Mouse (Mus musculus) heart, embryonic 15.5 days (tissue): Measurements from ENCODE around the gene Aox2. TPM values are rescaled to one million over a fixed set of nuclear protein-coding genes. Genes with fewer than 3 reads are reported as not detected.

ENCODE experiments used
- ATAC-seq: fragments of 200-750 bp; cut with Nextera tagmentation; replicated peaks from 2 replicates; pipeline ENCODE4 v1.8.0; 2017; ENCODE audit warnings: low read depth, moderate TSS enrichment; ENCODE audit not compliant: insufficient number of reproducible peaks, insufficient read depth, low FRiP score
- H3K27ac ChIP-seq: fragments of 300-500 bp; sonication (generic); 2 replicates; pipeline ENCODE4 v1.5.1; 2015; ENCODE audit warnings: mild to moderate bottlenecking, inconsistent platforms
- H3K27me3 ChIP-seq: fragments of 300-500 bp; sonication (generic); 2 replicates; pipeline ENCODE4 v1.6.1; 2015; ENCODE audit warnings: inconsistent platforms
- H3K36me3 ChIP-seq: fragments of 300-500 bp; sonication (generic); 2 replicates; pipeline ENCODE4 v1.6.1; 2015; ENCODE audit warnings: mild to moderate bottlenecking, inconsistent platforms
- H3K4me1 ChIP-seq: fragments of 300-500 bp; sonication (generic); replicated peaks from 2 replicates; pipeline ENCODE4 v1.6.1; 2015; ENCODE audit warnings: inconsistent platforms
- H3K4me2 ChIP-seq: fragments of 300-500 bp; sonication (generic); 2 replicates; pipeline ENCODE4 v1.6.1; 2015; ENCODE audit warnings: inconsistent platforms, mild to moderate bottlenecking, moderate library complexity
- H3K4me3 ChIP-seq: fragments of 300-500 bp; sonication (generic); 2 replicates; pipeline ENCODE4 v1.5.1; 2015; ENCODE audit warnings: mild to moderate bottlenecking, inconsistent platforms
- H3K9ac ChIP-seq: fragments of 300-500 bp; sonication (generic); 2 replicates; pipeline ENCODE4 v1.6.1; 2015; ENCODE audit warnings: mild to moderate bottlenecking, inconsistent platforms
- H3K9me3 ChIP-seq: fragments of 300-500 bp; sonication (generic); replicated peaks from 2 replicates; pipeline ENCODE4 v1.6.1; 2016; ENCODE audit warnings: inconsistent platforms
- WGBS: fragments of 180-500 bp; shearing (Covaris S2); methylation state at CpG from one replicate; pipeline ENCODE4 v1.1.7; 2015; ENCODE audit warnings: mixed read lengths; 5-methylcytosine and 5-hydroxymethylcytosine counted together
- polyA plus RNA-seq: library from polyadenylated mRNA; unstranded; fragments of >200 nt; fragmentation: Nextera tagmentation; extraction: Ambion mirVana; gene quantifications from 2 replicates; pipeline ENCODE4 v1.2.1, GENCODE M21; 2015

The Aox2 gene
- polyA plus RNA-seq, 1 experiment from 2014 or later, result not detected

DNA sequence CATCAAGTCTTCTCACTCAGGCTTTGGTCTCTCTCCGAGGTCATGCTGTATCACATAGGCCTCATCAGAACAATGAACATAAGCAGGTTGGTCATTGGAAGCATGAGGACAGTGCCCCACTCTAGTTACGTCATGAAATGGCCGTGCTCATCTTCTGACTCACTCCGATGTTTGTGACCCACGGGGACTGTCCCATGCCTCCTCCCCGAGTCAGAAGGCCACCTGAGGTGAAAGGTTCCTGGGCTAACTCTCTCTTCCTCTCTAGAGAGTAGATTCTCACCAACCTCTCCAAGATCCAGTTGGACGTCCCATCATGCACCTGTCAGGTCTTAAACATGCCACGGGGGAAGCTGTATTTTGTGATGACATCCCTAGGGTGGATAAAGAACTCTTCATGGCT is 30.5 kb downstream of the Aox2 start:
- Histone ChIP-seq H3K4me3 (no peak overlapping the region), H3K36me3 (no peaks in the 10 kb centered on the region), H3K9ac (no peak overlapping the region), H3K9me3 (no peaks in the 10 kb centered on the region), H3K27me3 (no peaks in the 10 kb centered on the region), H3K4me1 (no peaks in the 10 kb centered on the region), H3K27ac (no peak overlapping the region), H3K4me2 (no peak overlapping the region)
- ATAC-seq, result no peak
- 87% methylated on average over 8 of the region's 8 CpGs for WGBS

DNA sequence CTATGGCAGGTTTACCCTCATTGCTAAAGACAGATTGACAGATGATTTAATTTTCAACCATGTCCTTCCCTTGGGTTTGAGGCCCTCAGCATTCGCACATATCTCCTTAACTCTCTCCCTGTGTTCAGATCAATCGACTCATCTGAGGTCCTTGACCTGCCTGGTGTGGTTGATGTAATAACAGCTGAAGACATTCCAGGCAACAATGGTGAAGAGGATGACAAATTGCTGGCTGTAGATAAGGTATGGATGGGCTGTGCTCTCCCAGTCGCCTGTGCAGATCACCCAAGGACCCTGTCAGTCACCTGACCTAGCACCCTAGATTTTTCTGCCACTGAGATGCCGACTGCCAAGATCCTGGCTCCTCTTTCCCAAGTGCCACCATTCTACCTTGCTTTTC is 31.7 kb downstream of the Aox2 start:
- Histone ChIP-seq H3K9me3 (no peaks in the 10 kb centered on the region), H3K9ac (no peak overlapping the region), H3K4me1 (no peaks in the 10 kb centered on the region), H3K27ac (no peak overlapping the region), H3K36me3 (no peaks in the 10 kb centered on the region), H3K4me2 (no peak overlapping the region), H3K4me3 (no peak overlapping the region), H3K27me3 (no peaks in the 10 kb centered on the region)
- ATAC-seq, result no peak
- 36% methylated on average over 4 of the region's 4 CpGs for WGBS

DNA sequence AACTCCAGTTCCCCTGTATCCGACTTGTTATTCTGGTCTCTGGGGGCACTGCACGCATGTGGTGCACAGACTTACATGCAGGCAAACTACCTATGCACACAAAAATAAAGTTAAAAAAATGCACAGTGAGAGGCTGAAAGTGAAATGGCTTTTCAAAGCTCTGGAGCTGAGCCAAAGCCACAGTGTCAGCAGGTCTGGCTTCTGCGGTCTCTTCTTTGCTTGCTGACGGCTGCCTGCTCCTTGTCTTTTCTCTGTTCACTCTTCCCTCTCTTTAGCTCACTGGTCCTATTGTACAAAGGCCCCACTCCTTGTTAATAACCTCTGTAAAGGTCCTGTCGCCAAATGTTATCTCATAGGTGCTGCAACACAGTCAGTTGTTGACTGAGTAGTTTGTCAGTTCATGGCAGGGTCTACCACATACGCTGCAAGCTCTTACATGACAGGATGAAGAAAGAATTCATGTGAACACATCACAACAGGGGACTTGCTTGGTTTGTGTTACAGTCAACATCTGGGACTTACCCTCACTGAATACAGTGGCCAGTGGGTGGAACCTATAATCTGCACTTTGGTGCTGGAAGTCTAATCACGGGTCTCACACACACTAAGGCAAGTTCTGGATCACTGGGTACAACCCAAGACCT is 33.2 kb downstream of the Aox2 start:
- no peaks in the 10 kb centered on the region for H3K36me3 ChIP-seq
- no peak overlapping the region for H3K4me2 ChIP-seq
- 51% methylated on average over 7 of the region's 7 CpGs for WGBS
- H3K27me3 ChIP-seq, result no peaks in the 10 kb centered on the region
- H3K9ac ChIP-seq, result no peak overlapping the region
- H3K4me3 ChIP-seq, result no peak overlapping the region
- H3K27ac ChIP-seq, result no peak overlapping the region
- H3K9me3 ChIP-seq, result no peaks in the 10 kb centered on the region
- no peak for ATAC-seq
- H3K4me1 ChIP-seq, result no peaks in the 10 kb centered on the region

DNA sequence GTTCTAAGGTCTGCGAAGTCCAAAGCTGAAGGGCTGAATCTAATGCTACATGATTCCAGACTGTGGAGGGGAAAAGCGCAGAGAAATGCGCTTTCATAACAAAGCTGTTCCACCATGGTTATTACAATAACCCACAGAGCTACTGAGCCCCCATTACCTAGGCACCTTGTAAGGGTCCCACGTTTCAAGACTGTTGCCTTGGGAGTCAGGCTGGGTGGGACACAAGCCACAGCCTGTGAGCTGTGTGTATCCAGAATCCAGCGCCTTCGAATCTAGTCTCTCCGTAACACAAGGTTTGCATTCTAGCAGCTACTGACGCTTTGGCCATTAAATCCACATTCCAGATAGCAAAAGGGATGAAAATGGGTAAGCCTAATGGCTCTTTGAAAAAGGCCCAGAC is 35.0 kb downstream of the Aox2 start:
- Histone ChIP-seq H3K27me3 (no peaks in the 10 kb centered on the region), H3K36me3 (no peaks in the 10 kb centered on the region), H3K4me3 (no peak overlapping the region), H3K9me3 (no peaks in the 10 kb centered on the region), H3K27ac (no peak overlapping the region), H3K4me2 (no peak overlapping the region), H3K4me1 (no peaks in the 10 kb centered on the region), H3K9ac (no peak overlapping the region)
- no peak for ATAC-seq
- WGBS, result 89% methylated on average over 8 of the region's 8 CpGs

DNA sequence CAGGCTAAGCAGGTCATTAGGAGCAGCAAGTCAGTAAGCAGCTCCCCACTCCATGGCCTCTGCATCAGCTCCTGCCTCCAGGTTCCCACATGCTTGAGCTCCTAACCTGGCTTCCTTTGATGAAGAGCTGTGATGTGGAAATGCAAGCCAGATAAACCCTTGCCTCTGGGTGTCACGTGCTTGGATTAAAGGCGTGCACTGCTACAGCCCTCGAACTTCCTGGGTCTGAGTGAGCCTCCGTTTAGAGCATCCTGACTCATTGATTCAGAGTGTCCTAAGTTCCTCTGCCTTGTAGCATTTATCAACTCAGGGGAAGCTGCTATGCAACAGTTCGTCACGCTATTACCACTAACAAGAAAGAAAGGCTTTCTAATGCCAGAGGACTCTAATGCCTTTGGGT is 37.4 kb downstream of the Aox2 start:
- H3K4me2 ChIP-seq, result no peak overlapping the region
- H3K36me3 ChIP-seq, result no peaks in the 10 kb centered on the region
- H3K27me3 ChIP-seq, result no peaks in the 10 kb centered on the region
- no peaks in the 10 kb centered on the region for H3K4me1 ChIP-seq
- no peak overlapping the region for H3K9ac ChIP-seq
- no peak for ATAC-seq
- H3K4me3 ChIP-seq, result no peak overlapping the region
- no peaks in the 10 kb centered on the region for H3K9me3 ChIP-seq
- WGBS, result 64% methylated on average over 6 of the region's 6 CpGs
- H3K27ac ChIP-seq, result no peak overlapping the region

DNA sequence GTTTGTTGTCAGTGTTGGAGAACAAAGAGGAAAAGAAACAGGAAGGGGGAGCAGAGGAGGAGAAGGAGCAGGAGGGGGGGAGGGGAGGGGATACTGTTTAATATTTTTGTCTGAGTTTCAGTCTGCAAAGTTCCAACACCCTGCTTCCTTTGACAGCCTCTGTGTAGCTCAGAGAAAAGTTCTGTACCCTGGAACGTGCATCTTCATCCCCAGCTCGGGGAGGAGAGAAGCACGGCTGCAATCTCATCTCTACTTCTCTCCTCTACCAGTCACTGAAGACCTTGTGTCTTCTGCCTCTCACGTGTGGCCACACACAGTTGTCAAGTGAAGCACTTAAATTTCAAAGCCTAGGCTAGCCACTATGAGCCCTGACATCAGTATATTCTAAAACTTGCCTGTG is 55.1 kb downstream of the Aox2 start:
- H3K4me3 ChIP-seq, result peak overlapping the region; percentile 24
- WGBS, result 13% methylated on average over 4 of the region's 4 CpGs
- no peak for ATAC-seq
- H3K27ac ChIP-seq, result no peak overlapping the region
- H3K9ac ChIP-seq, result no peak overlapping the region
- H3K4me1 ChIP-seq, result no peaks in the 10 kb centered on the region; the same call in 1 of the 2 replicates
- H3K27me3 ChIP-seq, result no peaks in the 10 kb centered on the region
- H3K9me3 ChIP-seq, result no peaks in the 10 kb centered on the region; the same call in 1 of the 2 replicates
- peak overlapping the region; percentile 51 for H3K4me2 ChIP-seq
- H3K36me3 ChIP-seq, result no peaks in the 10 kb centered on the region

DNA sequence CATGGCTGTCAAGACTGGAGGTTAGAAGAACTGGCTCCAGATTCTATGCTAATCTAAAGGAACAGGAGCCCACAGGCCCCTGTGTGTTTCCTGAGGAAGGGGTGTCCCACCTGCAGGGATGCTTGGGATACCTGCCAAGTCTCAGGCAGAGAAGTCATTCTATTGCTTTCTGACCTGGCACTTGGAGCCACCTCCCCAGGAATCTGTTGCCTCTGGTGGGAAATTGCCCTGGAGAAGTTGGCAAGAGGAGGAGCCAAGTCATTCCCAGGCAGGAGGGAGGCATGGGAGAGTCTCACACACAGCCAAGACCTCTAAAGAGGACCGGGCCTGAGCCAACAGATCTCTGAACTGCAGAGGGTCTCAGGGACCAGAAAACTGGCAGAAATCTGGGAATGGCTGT is 61.8 kb downstream of the Aox2 start:
- Histone ChIP-seq H3K4me1 (0 out of 2 replicates have a peak, but pooled peaks cover 2% of the 10 kb centered on the region), H3K9ac (no peak overlapping the region), H3K4me3 (no peak overlapping the region), H3K36me3 (no peaks in the 10 kb centered on the region), H3K27ac (no peak overlapping the region), H3K9me3 (no peaks in the 10 kb centered on the region; the same call in 1 of the 2 replicates), H3K4me2 (no peak overlapping the region), H3K27me3 (no peaks in the 10 kb centered on the region)
- no peak for ATAC-seq
- WGBS, result 68% methylated on average over 1 of the region's 1 CpGs

DNA sequence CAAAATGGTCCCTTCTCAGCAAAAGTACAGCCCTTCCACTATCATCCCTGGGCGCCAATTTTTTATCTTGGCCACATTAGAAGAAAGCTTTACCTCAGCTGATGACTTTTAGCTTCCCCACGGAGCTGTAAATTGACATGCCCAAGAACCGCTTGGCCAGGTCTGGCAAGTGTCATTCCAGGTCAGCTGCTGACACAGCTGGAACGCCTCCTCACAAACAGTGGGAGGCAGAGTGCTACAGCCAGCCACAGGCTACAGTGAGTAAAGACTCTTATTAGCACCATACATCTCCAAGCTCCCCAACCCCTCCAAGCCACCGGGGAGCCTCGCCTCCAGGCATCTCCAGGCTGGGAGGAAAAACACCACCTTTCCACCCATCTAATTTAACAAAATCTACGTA is 63.5 kb downstream of the Aox2 start:
- no peak overlapping the region for H3K4me3 ChIP-seq
- ATAC-seq, result peak; percentile 47; the same call in 1 of the 2 replicates
- no peaks in the 10 kb centered on the region for H3K27me3 ChIP-seq
- no peaks in the 10 kb centered on the region; the same call in 1 of the 2 replicates for H3K9me3 ChIP-seq
- H3K9ac ChIP-seq, result no peak overlapping the region
- no peak overlapping the region for H3K27ac ChIP-seq
- no peak overlapping the region for H3K4me2 ChIP-seq
- 13% methylated on average over 7 of the region's 7 CpGs for WGBS
- H3K36me3 ChIP-seq, result no peaks in the 10 kb centered on the region
- H3K4me1 ChIP-seq, result 0 out of 2 replicates have a peak, but pooled peaks cover 2% of the 10 kb centered on the region

DNA sequence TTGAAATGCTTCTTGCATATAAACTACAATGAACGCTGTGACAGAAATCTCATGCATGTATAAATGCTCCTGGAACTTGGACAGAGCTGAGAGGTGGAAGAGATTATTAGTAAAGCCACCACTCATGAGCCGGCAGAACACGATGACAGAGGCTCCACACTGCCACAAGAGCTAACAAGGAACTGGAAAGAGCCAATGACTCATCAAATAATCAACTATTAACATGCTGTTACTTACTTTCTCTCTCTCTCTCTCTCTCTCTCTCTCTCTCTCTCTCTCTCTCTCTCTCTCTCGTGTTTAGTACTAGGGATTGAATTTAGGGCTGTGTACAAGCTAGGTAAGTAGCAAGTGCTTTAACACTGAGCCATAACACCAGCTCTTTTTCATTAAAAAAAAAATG is 65.7 kb downstream of the Aox2 start:
- ATAC-seq, result no peak
- no peak overlapping the region for H3K4me2 ChIP-seq
- H3K27ac ChIP-seq, result no peak overlapping the region
- H3K9ac ChIP-seq, result no peak overlapping the region
- no peaks in the 10 kb centered on the region for H3K9me3 ChIP-seq
- no peaks in the 10 kb centered on the region for H3K27me3 ChIP-seq
- 0 out of 2 replicates have a peak, but pooled peaks cover 2% of the 10 kb centered on the region for H3K4me1 ChIP-seq
- 58% methylated on average over 4 of the region's 4 CpGs for WGBS
- H3K36me3 ChIP-seq, result no peaks in the 10 kb centered on the region
- no peak overlapping the region for H3K4me3 ChIP-seq

DNA sequence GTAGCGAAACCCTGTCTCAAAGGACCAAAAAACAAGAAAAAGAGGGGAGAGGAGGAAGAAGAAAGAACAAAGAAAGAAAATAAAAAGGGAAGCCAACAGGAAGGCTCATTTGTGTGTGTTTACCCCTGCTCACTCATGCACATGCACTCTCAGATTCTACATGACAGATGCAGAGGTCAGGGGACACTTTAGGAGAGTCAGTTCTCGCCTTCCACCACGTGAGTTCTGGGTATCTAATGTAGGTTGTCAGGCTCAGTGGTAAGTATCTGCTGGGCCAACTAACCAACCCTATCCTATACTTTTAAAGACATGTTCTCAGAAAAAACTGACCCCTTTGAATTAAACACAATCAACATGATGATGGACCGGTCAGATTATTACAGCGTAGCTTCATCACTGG is 66.4 kb downstream of the Aox2 start:
- H3K4me2 ChIP-seq, result no peak overlapping the region
- H3K9ac ChIP-seq, result no peak overlapping the region
- 85% methylated on average over 5 of the region's 5 CpGs for WGBS
- ATAC-seq, result no peak
- H3K27me3 ChIP-seq, result no peaks in the 10 kb centered on the region
- H3K27ac ChIP-seq, result no peak overlapping the region
- H3K9me3 ChIP-seq, result no peaks in the 10 kb centered on the region
- no peaks in the 10 kb centered on the region for H3K36me3 ChIP-seq
- 0 out of 2 replicates have a peak, but pooled peaks cover 2% of the 10 kb centered on the region for H3K4me1 ChIP-seq
- H3K4me3 ChIP-seq, result no peak overlapping the region

DNA sequence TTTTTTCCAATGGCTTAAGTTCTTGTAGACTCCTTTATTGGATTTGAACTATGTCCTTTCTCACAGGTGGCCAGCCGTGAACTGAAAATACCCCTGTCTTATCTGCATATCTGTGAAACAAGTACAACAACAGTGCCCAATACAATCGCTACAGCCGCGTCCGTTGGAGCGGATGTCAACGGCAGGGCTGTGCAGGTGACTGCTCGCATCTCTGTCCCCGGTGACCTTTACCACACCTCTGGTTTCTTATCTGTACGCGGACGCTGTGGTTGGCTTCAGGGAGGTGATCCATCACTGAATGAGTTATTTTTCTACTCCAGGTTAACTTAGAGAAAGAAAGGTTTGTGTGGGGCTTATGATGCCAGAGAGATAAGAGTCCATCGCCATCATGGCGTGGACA is 68.0 kb downstream of the Aox2 start:
- H3K27me3 ChIP-seq, result no peaks in the 10 kb centered on the region
- H3K9me3 ChIP-seq, result no peaks in the 10 kb centered on the region
- H3K4me1 ChIP-seq, result no peaks in the 10 kb centered on the region
- H3K27ac ChIP-seq, result no peak overlapping the region
- no peak overlapping the region for H3K4me3 ChIP-seq
- ATAC-seq, result no peak
- no peak overlapping the region for H3K9ac ChIP-seq
- no peaks in the 10 kb centered on the region for H3K36me3 ChIP-seq
- WGBS, result 69% methylated on average over 14 of the region's 14 CpGs
- H3K4me2 ChIP-seq, result no peak overlapping the region

DNA sequence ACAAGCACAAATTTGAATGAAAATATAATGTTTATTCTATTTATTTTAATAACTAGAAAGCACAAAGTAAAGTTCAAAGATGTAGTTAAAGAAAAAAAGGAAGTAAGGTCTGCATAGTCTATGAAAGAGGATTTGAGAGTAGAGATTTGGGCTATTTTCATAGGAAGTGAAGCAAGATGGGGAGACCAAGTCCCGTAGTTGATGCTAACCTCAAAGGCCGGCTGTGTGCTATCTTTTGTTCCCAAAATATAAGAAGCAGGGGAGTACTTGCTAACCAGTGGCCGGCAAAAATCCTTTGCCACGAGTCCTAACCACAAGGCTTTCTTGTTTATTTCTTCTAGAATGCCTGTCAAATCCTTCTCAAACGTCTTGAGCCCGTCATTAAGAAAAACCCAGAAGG is 70.6 kb downstream of the Aox2 start:
- Histone ChIP-seq H3K4me3 (no peak overlapping the region), H3K4me1 (peaks cover 7% of the 10 kb centered on the region), H3K27me3 (no peaks in the 10 kb centered on the region), H3K4me2 (no peak overlapping the region), H3K27ac (no peak overlapping the region), H3K9ac (no peak overlapping the region), H3K36me3 (no peaks in the 10 kb centered on the region), H3K9me3 (no peaks in the 10 kb centered on the region)
- WGBS, result 69% methylated on average over 6 of the region's 6 CpGs
- ATAC-seq, result no peak
